Mouse (Mus musculus) myocyte (in vitro differentiated cells): ENCODE data around the gene Pigk. TPM values are rescaled to one million over a fixed set of nuclear protein-coding genes. Genes with fewer than 3 reads are reported as not detected.
"Not testable (repeated sequence)": the region's sequence is repeated elsewhere in the genome, so short reads cannot be mapped to it uniquely, and the experiment has no call there.

Experiments used
- H3K27me3 ChIP-seq: one replicate; pipeline ENCODE4 v1.6.1; 2011; ENCODE audit not compliant: control insufficient read depth, insufficient read depth, insufficient read length
- H3K36me3 ChIP-seq: one replicate; pipeline ENCODE4 v1.6.1; 2011; ENCODE audit not compliant: control insufficient read depth, insufficient read depth
- H3K4me2 ChIP-seq: one replicate; pipeline ENCODE4 v1.6.1; 2011; ENCODE audit warnings: low read depth, control low read depth
- H3K4me3 ChIP-seq: one replicate; pipeline ENCODE4 v1.5.1; 2011; ENCODE audit warnings: mild to moderate bottlenecking, control low read depth, moderate library complexity
- H3K79me2 ChIP-seq: one replicate; pipeline ENCODE4 v1.6.1; 2011; ENCODE audit not compliant: control insufficient read depth, insufficient read depth
- H3ac ChIP-seq: one replicate; pipeline ENCODE4 v1.6.1; 2011; ENCODE audit not compliant: control insufficient read depth, insufficient read length
- CEBPB ChIP-seq: IDR thresholded peaks from 2 replicates; pipeline ENCODE4 v1.6.1; 2011; ENCODE audit warnings: mild to moderate bottlenecking, moderate library complexity; ENCODE audit not compliant: poor library complexity, insufficient read depth, severe bottlenecking
- E2F4 ChIP-seq: IDR thresholded peaks from one replicate; pipeline ENCODE4 v1.6.1; 2011; ENCODE audit warnings: mild to moderate bottlenecking, control low read depth, moderate library complexity; ENCODE audit not compliant: insufficient read depth
- MAX ChIP-seq: IDR thresholded peaks from one replicate; pipeline ENCODE4 v1.6.1; 2011; ENCODE audit warnings: low read depth, mild to moderate bottlenecking, control low read depth
- MYOD1 ChIP-seq, 3 experiments: IDR thresholded peaks; one replicate each; pipeline ENCODE4 v1.6.1; 2011; ENCODE audit warnings: control low read depth in 2 of 3, low read depth in 2 of 3, mild to moderate bottlenecking in 2 of 3, moderate library complexity in 1 of 3; ENCODE audit not compliant: insufficient read length in 2 of 3, control insufficient read depth in 1 of 3
- MYOG ChIP-seq, 3 experiments: IDR thresholded peaks; one replicate each; pipeline ENCODE4 v1.6.1; 2011; ENCODE audit warnings: control low read depth in 2 of 3, low read depth in 2 of 3, mild to moderate bottlenecking in 2 of 3; ENCODE audit not compliant: insufficient read length in 2 of 3, control insufficient read depth in 1 of 3, insufficient read depth in 1 of 3
- POLR2A ChIP-seq: IDR thresholded peaks from one replicate; pipeline ENCODE4 v1.6.1; 2011; ENCODE audit warnings: low read depth, mild to moderate bottlenecking, control low read depth, moderate library complexity; ENCODE audit not compliant: insufficient read length
- POLR2AphosphoS2 ChIP-seq: IDR thresholded peaks from one replicate; pipeline ENCODE4 v1.6.1; 2011; ENCODE audit warnings: low read depth, control low read depth; ENCODE audit not compliant: insufficient read length
- REST ChIP-seq: IDR thresholded peaks from one replicate; pipeline ENCODE4 v1.6.1; 2011; ENCODE audit warnings: mild to moderate bottlenecking, control low read depth, moderate library complexity; ENCODE audit not compliant: insufficient read depth, insufficient read length
- SRF ChIP-seq: IDR thresholded peaks from one replicate; pipeline ENCODE4 v1.6.1; 2011; ENCODE audit warnings: low read depth; ENCODE audit not compliant: control insufficient read depth, insufficient read length
- TCF12 ChIP-seq: IDR thresholded peaks from one replicate; pipeline ENCODE4 v1.6.1; 2011; ENCODE audit warnings: mild to moderate bottlenecking, control low read depth; ENCODE audit not compliant: poor library complexity, insufficient read depth, severe bottlenecking
- TCF3 ChIP-seq: IDR thresholded peaks from one replicate; pipeline ENCODE4 v1.6.1; 2011; ENCODE audit warnings: low read depth, control low read depth; ENCODE audit not compliant: insufficient read length
- USF1 ChIP-seq: IDR thresholded peaks from one replicate; pipeline ENCODE4 v1.6.1; 2011; ENCODE audit warnings: low read depth, mild to moderate bottlenecking, control low read depth, moderate library complexity
- polyA plus RNA-seq: library from polyadenylated mRNA; unstranded; fragments of >200 nt; fragmentation: generic; extraction: Trizol; gene quantifications from one replicate; pipeline ENCODE4 v1.2.1, GENCODE M21; 2012; ENCODE audit warnings: missing spikeins

Pigk gene
- polyA plus RNA-seq, 1 experiment: 20.7 TPM

DNA sequence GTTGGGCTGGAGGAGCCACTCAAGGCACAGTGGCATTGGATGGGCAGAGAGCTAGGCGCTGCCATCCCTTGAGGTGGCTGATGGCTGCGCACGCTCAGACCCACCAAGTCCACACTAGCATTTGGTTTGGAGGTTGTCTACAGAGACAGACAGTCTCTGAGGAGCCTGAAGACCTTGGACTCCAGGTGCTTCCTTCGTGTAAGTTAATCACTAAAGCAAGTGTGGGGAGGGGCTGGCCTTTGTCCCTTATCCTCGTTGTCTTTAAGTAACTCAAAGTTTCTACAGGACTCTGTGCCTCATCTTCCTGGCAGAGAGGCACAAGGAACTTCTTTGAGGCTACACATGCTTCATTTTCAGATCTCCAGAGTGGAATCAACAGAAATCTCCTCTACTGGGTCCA is 15.9 kb upstream of the Pigk start:
- H3K4me2 ChIP-seq: no peak overlapping the region
- TF ChIP-seq MYOD1 (IDR thresholded peaks at IDR 0.05; ENCODE audit: control insufficient read depth in 1 of 3, insufficient read length in 2 of 3, low read depth in 2 of 3): no peak
- TF ChIP-seq E2F4: no peak
- TF ChIP-seq MAX: no peak
- TF ChIP-seq POLR2A: no peak
- TF ChIP-seq MYOG (IDR thresholded peaks at IDR 0.05; ENCODE audit: control insufficient read depth in 1 of 3, insufficient read depth in 1 of 3, insufficient read length in 2 of 3, low read depth in 2 of 3): no peak
- TF ChIP-seq USF1: no peak
- TF ChIP-seq REST: no peak
- TF ChIP-seq SRF: no peak
- TF ChIP-seq POLR2AphosphoS2: no peak
- TF ChIP-seq TCF12: no peak
- TF ChIP-seq TCF3: no peak
- no peak for TF ChIP-seq CEBPB
- H3K27me3 ChIP-seq: peaks cover 22% of the 10 kb centered on the region
- no peaks in the 10 kb centered on the region for H3K79me2 ChIP-seq
- H3ac ChIP-seq: no peak overlapping the region
- no peaks in the 10 kb centered on the region for H3K36me3 ChIP-seq
- no peak overlapping the region for H3K4me3 ChIP-seq

DNA sequence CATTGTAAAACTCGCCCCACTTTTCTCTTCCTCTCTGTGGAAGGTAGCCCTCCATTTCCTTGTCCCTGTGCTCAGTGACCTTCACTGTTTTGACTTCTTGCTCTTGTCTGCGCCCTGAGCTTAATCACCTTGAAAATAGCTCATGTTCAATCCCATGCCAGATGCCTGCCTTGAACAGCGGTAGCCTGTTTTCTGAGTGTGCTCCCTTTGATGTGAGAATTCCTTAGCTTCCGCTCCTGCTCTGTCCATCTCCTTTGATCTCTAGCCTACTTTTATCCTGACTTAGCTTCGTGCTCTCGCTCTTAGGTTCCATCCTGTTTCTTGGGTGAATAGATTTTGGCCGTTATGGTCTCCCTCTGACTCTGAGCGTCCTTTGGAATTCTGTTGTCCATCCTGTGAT is 14.6 kb upstream of the Pigk start:
- TF ChIP-seq MAX (no peak), USF1 (no peak), CEBPB (no peak), POLR2A (no peak), POLR2AphosphoS2 (no peak), E2F4 (no peak)
- H3K27me3 ChIP-seq: peaks cover 17% of the 10 kb centered on the region
- H3K36me3 ChIP-seq: no peaks in the 10 kb centered on the region
- H3K4me2 ChIP-seq: no peak overlapping the region
- no peaks in the 10 kb centered on the region for H3K79me2 ChIP-seq
- H3K4me3 ChIP-seq: no peak overlapping the region
- no peak overlapping the region for H3ac ChIP-seq

DNA sequence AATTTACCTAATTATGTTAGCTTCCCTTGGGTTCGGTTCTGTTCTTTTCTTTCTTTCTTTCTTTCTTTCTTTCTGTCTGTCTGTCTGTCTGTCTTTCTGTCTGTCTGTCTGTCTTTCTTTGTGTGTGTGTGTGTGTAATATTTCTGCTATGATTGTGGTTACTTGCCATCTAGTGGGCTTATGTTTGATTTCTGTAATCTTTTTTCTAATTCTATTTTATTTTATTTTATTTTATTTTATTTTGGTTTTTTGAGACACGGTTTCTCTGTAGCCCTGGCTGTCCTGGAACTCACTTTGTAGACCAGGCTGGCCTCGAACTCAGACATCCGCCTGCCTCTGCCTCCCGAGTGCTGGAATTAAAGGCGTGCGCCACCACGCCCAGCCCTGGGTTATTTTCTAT is 12.4 kb upstream of the Pigk start:
- not testable (repeated sequence) for H3ac ChIP-seq, H3K79me2 ChIP-seq, H3K4me3 ChIP-seq, H3K36me3 ChIP-seq, H3K4me2 ChIP-seq
- H3K27me3 ChIP-seq: peaks cover 17% of the 10 kb centered on the region

DNA sequence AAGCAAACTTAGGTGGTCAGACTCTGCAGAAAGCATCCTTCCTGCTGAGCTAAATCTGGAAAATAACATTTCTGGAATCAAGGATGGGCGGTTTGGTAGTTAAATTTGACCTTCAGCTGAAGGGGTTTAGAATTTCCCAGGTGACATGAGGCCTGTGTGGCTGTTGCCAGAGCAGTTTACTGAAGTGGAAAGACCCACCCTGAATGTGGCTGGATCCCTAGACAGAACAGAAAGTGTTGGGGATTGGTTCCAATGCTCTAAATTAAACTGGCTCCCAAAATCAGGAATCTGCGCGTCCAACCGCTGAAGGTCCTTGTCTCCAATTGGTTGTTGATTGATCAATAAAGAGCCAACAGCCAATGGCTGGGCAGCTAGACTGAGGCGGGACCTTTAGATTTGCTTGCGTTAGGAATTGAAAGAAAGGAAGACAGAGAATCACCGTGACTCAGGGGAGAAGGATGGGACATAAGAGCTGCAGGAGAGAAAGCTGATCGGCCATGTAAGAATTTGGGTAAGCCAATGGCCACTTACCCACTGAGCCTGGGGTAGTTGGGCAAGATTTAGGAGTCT is 11.5 kb upstream of the Pigk start:
- TF ChIP-seq POLR2AphosphoS2 (no peak), MYOD1 (IDR thresholded peaks at IDR 0.05; ENCODE audit: control insufficient read depth in 1 of 3, insufficient read length in 2 of 3, low read depth in 2 of 3) (no peak), TCF3 (no peak), TCF12 (no peak)
- Histone ChIP-seq H3K79me2 (no peaks in the 10 kb centered on the region), H3K4me2 (no peak overlapping the region), H3ac (no peak overlapping the region), H3K4me3 (no peak overlapping the region), H3K36me3 (no peaks in the 10 kb centered on the region), H3K27me3 (peaks cover 17% of the 10 kb centered on the region)

DNA sequence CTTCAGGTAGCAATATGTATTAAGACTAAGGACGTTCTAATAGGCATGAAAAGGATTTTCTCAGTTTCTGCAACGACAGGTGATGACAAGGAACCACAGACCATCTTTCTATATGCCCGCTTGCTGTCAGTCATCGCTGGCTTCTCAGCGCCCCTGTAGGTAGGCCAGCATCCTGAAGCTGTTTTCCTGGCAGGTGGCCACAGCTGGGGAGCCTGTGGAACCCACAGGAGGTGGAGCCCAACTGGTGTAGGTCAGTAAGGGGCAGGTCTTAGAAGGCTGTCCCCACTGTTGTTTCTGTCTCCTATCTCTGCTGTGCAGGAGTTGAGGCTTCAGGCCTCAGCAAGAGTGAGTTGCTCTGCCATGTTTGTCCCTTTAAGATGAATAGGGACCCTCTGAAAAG is 8.1 kb upstream of the Pigk start:
- TF ChIP-seq POLR2AphosphoS2 (no peak), E2F4 (no peak), MYOG (IDR thresholded peaks at IDR 0.05; ENCODE audit: control insufficient read depth in 1 of 3, insufficient read depth in 1 of 3, insufficient read length in 2 of 3, low read depth in 2 of 3) (no peak), REST (no peak), MYOD1 (IDR thresholded peaks at IDR 0.05; ENCODE audit: control insufficient read depth in 1 of 3, insufficient read length in 2 of 3, low read depth in 2 of 3) (no peak), MAX (no peak), POLR2A (no peak), TCF3 (no peak), CEBPB (no peak), USF1 (no peak), TCF12 (no peak), SRF (no peak)
- no peak overlapping the region for H3K4me3 ChIP-seq
- H3K36me3 ChIP-seq: no peaks in the 10 kb centered on the region

More for the DNA sequence above, 8.1 kb upstream of the Pigk start:
- H3K4me2 ChIP-seq: no peak overlapping the region
- H3K27me3 ChIP-seq: no peaks in the 10 kb centered on the region
- no peak overlapping the region for H3ac ChIP-seq
- no peaks in the 10 kb centered on the region for H3K79me2 ChIP-seq
